Mouse (Mus musculus) E14TG2a.4 (cell line): ENCODE measurements around the gene Eme2.

ENCODE experiments used
- CTCF ChIP-seq: conservative IDR thresholded peaks from 2 replicates; pipeline ENCODE4 v1.5.1; 2014; ENCODE audit warnings: low read length
- NANOG ChIP-seq: IDR thresholded peaks from 2 replicates; pipeline ENCODE4 v1.6.1; 2014; ENCODE audit warnings: borderline replicate concordance, low read length, mixed read lengths
- POU5F1 ChIP-seq: IDR thresholded peaks from 2 replicates; pipeline ENCODE4 v1.6.1; 2014; ENCODE audit warnings: low read length, borderline replicate concordance

DNA sequence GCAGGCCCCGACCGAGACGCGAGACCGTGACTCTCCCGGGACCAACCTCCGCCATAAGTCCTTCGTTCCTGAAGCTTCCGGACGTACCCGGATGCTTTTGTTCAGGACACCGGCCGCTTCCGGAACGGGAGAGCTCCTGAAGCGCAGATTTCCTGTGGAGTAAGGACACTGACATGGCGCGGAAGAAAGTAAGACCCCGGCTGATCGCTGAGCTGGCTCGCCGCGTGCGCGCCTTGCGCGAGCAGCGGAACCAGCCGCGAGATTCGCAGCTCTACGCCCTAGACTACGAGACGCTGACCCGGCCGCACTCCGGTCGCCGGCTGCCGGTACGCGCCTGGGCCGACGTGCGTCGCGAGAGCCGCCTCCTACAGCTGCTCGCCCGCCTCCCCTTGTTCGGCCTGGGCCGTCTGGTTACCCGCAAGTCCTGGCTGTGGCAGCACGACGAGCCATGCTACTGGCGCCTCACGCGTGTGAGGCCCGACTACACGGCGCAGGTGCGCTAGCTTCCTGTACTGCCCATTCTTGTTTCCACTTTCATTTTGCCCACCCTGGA is at the start of gene Eme2, which contains the start of gene Mrps34:
- TF ChIP-seq CTCF (no peak), POU5F1 (no peak), NANOG (no peak)
